In genomic region chr12:75817959-75818452, GRCm38 (mm10) we compare ENCODE assay signal across 8 mouse cellular contexts. TPM values are rescaled to one million over a fixed set of nuclear protein-coding genes. Genes with fewer than 3 reads are reported as not detected.
DNase-seq lines count a peak whose midpoint lies in the region; ATAC-seq and TF ChIP-seq lines count a peak whose summit lies in the region.

TSS of gene Syne2 (plus strand) at chr12:75818134.

- peak within 1 kb of the TSS; percentile 79 for H3K27ac ChIP-seq in hindbrain, embryonic 11.5 days (ENCODE audit: low read depth, low read length)

- peak within 1 kb of the TSS; percentile 57 for H3K4me2 ChIP-seq in hindbrain, embryonic 11.5 days (replicated peaks; ENCODE audit: low read depth, low read length)

- ATAC-seq in Patski: peak; percentile 91
- peak; percentile 94 for ATAC-seq in hindbrain, embryonic 11.5 days (ENCODE audit: low FRiP score)

- TF ChIP-seq CTCF in Patski (IDR thresholded peaks at IDR 0.05): no peak

- POLR2A ChIA-PET in Patski (lab: Charles Lee): no interaction called here

- peak within 1 kb of the TSS; percentile 98 for H3K9ac ChIP-seq in hindbrain, embryonic 11.5 days (ENCODE audit: low read depth, low read length)

- no peak for DNase-seq in Patski (ENCODE audit: low read depth, low spot score)
- peak; percentile 75 for DNase-seq in cerebellum, adult 9-11 months
- peak; percentile 32 to 67 for DNase-seq in frontal cortex, postnatal 10 days (ENCODE audit: low spot score in 2 of 2)
- peak; percentile 92 for DNase-seq in hindbrain, embryonic 11.5 days (ENCODE audit: low spot score)
- peak; percentile 37 to 49 for DNase-seq in layer of hippocampus, postnatal 25 days (ENCODE audit: extremely low spot score in 1 of 2, low spot score in 1 of 2)
- peak; percentile 83 for DNase-seq in lung, postnatal 25 days (ENCODE audit: low spot score)
- peak; percentile 60 for DNase-seq in retina, adult 2 months (ENCODE audit: low read depth, low spot score)
- peak; percentile 72 for DNase-seq in thymus, postnatal 25 days

- in situ Hi-C loops in Patski (cut with MboI; ENCODE audit: low pct_unique_long_range_greater_than_20kb): no loop called here

- peaks cover 6% of the 10 kb centered on the region; the same call in 1 of the 2 replicates for H3K4me1 ChIP-seq in hindbrain, embryonic 11.5 days (replicated peaks; ENCODE audit: control insufficient read depth, insufficient read depth, low read length)

- WGBS in hindbrain, embryonic 11.5 days: under 1% methylated on average over 47 of the region's 54 CpGs

- CTCF ChIA-PET in Patski (lab: Charles Lee): no interaction called here

- no peaks in the 10 kb centered on the region for H3K9me3 ChIP-seq in hindbrain, embryonic 11.5 days (ENCODE audit: control insufficient read depth, low read length)

- no peaks in the 10 kb centered on the region for H3K27me3 ChIP-seq in Patski
- no peaks in the 10 kb centered on the region for H3K27me3 ChIP-seq in hindbrain, embryonic 11.5 days (ENCODE audit: control insufficient read depth, insufficient read depth, low read length)

- no peaks in the 10 kb centered on the region for H3K36me3 ChIP-seq in hindbrain, embryonic 11.5 days (ENCODE audit: control insufficient read depth, insufficient read depth, low read length)

- peak within 1 kb of the TSS; percentile 95 for H3K4me3 ChIP-seq in hindbrain, embryonic 11.5 days (ENCODE audit: low read depth, low read length)

RNA-seq across cellular contexts. Expression of gene Syne2, which starts in this region (rescaled TPM):
- polyA plus RNA-seq in Patski (2021): 86.9 TPM
- 75.2 and 97.5 TPM in 2 replicates for polyA plus RNA-seq in hindbrain, embryonic 11.5 days (2014; fragmentation: Nextera tagmentation; extraction: Ambion mirVana)
- 10 to 100 TPM; 23.0 to 25.5 TPM for total RNA-seq in layer of hippocampus, postnatal 25 days (2021)
